Mouse (Mus musculus) retina, embryonic 14.5 days (tissue): ENCODE measurements at regions not wholly inside any gene's neighbourhood (a gene's known extent, or its start where the extent isn't known, plus 50 kb on each side); places are given as distances from the start of the nearest gene placed in this dataset.

Experiments used
- DNase-seq: peaks from one replicate; pipeline ENCODE4 v3.0.0-alpha.2; 2015; ENCODE audit warnings: low spot score

DNA sequence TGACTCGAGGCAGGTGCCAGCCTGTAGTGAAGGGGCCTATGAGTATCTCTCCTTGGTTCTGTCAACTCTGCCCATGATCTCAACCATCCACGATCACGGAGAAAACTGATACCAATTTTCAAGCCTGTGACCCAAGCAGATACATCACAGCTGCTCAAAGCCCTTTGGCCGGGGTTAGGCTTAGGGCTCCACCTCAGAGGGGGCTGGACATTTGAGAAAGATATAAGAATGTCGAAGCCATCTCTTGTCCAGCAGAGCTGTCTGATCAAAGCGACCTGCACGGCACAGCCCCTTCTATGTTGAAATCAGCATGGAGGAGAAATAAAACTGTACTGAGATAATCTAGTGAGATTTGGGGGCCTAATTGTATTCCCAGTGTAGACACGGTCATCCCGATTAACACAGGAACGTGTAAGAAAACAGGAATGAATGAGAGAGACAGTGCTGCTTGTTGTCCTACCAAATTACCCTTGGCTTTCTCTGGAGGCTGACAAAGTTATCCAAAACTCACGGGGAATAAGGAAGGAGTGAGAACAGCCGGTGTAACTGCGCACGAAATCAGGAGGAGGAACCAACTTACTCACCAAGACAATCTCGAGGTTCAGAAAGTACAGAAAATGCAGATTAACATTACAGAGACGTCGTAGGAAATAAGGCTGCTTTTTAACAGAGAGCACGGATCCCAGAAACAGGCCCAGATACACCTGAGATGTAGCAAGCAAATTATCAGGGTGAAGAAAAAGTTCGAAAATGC lies 212.7 kb upstream of the Amigo2 start:
- no peak for DNase-seq

- no peak for DNase-seq
These were observed 211.7 kb upstream of the Amigo2 start for GRCm38 (mm10) chr15:97458748-97459221.

GRCm38 (mm10) chr15:97458139-97458747 lies 211.2 kb upstream of the Amigo2 start:
- DNase-seq: no peak

DNA sequence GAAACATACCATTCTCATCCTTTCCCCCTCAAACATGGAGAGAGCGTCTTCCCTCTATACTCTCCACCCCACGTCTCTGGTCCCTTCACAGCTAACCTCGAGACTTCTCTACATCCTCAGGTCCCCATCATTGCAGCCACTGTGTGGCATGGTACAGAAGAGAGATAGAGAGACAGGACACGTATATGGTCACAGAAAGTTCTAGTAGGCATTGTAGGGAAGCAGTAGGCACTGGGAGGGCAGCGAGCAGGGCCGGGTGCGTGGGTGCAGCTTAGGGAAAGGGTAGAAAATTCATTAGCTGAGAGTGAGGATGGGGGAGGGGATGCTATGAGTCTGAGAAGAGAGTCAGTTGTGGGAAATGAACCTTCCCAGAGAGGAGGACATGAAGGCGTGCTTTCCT lies 210.4 kb upstream of the Amigo2 start:
- no peak for DNase-seq

GRCm38 (mm10) chr15:97456991-97457390 lies 209.9 kb upstream of the Amigo2 start:
- no peak for DNase-seq

GRCm38 (mm10) chr15:97455672-97456071 lies 208.6 kb upstream of the Amigo2 start:
- DNase-seq: no peak

GRCm38 (mm10) chr15:97449724-97450123 lies 202.6 kb upstream of the Amigo2 start:
- no peak for DNase-seq

DNA sequence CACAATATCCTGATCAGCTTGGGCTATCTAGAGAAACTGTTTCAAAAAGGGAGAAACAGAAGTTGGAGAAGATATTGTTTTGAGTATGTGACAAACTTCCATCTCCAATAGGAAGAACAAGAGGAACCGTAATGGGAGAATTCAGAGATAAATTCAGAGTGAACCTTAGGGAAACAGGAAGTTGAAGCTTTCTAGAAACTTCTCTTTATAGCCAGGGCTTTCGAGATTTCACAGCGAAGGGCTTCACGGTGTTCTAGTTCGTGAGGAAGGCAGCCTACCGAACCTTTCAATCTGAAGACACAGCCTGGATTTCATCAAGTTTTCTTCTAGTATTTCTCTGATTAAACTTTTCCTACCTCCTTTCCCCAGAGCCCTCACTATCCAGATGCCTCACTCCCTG lies 201.9 kb upstream of the Amigo2 start:
- no peak for DNase-seq

DNA sequence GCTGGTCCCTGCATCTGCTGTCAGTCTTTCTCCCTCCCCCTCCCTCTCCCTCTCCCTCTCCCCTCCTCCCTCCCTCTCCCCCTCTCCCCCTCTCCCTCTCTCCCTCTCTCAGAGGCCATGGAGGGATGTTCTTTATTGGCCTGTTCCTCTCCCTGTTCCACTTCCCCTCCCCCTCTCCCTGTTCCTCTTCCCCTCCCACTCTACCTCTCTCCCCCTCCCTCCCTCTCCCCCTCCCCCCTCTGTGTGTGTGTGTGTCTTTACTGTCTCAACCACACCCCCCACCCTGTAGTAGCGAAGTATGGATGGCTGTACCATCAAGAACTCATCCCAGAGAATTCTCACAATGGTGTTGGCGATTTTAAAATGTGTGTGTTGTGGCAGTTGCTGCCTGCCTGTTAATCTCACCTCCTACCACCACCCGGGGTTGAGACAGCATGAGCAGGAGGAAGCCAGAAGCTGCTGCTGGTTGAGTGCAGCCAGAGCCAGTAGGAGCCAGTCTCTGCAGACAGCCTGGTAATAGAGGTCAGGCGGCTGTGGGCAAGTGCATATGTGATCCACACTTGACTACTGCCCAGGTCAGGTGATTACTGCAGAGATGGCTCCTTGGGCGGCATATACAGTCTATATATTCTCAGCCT lies 201.3 kb upstream of the Amigo2 start:
- no peak for DNase-seq

DNA sequence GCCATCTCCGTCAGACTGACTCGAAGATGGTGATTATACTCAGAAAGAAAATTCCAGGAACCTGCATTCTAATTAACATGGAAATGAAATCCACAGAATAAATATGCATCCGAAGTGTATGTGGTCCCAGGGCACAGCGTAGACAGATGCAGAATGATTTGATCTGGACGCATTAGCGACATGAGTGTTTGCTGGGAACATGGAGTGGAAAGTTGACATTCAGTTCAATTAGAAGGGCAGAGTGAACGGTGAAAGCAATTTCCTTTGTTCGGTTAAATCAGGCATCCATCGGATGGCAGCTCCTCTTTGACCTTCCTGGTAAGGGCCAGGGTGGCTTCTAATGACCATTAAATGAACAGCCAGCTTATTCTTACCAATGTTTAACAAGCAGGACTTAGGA lies 199.1 kb upstream of the Amigo2 start:
- DNase-seq: peak; percentile 61

DNA sequence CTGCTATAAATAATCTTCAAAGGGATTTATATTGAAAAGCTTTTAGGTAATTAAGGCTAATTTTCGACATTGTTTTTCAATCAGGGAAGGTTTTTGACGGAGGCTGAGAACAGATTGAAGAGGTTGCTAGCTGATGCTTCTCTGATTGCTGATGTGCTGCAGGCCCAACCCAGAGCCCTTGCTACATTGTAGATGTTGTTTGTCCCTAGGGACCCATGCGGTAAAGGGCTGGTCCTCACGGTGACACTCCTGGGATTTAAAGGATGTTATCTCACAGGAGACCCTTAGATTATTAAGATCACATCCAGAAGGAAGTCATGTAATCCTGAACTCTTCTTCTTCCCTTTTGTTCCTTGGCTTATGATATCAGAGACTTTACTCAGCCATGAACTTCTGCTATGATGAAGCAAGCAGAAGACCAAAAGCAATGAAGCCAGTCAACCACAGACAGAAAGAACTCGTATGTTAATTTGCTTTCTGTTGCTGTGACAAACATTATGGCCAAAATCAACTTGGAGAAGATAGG lies 191.2 kb upstream of the Amigo2 start:
- no peak for DNase-seq
